Mouse (Mus musculus): ENCODE data around the gene Olfr166. TPM values are rescaled to one million over a fixed set of nuclear protein-coding genes. Genes with fewer than 3 reads are reported as not detected.
"Not testable (repeated sequence)": the region's sequence is repeated elsewhere in the genome, so short reads cannot be mapped to it uniquely, and the experiment has no call there.

Olfr166 gene
- not detected in 2 replicates for polyA plus RNA-seq (2012; ENCODE audit: insufficient read depth, low replicate concordance)

- Histone ChIP-seq H3K4me1 (no peaks in the 10 kb centered on the region), H3K4me3 (replicated peaks) (no peak within 1 kb of the TSS), H3K9me3 (peaks cover 14% of the 10 kb centered on the region), H3K27me3 (replicated peaks) (no peaks in the 10 kb centered on the region), H3K36me3 (replicated peaks; ENCODE audit: low read length) (no peaks in the 10 kb centered on the region)
- TF ChIP-seq GATA1 (IDR thresholded peaks at IDR 0.05; ENCODE audit: borderline replicate concordance, low read length) (no peak), FLI1 (IDR thresholded peaks at IDR 0.05; ENCODE audit: low read length) (no peak)
Observed at GRCm38 (mm10) chr16:19483394-19483793, at the start of gene Olfr166. Olfr166 (plus strand) TSS chr16:19483694.

- not testable (repeated sequence) for H3K9me3 ChIP-seq; H3K36me3 ChIP-seq (replicated peaks; ENCODE audit: low read length); H3K4me3 ChIP-seq (replicated peaks); H3K4me1 ChIP-seq; H3K27me3 ChIP-seq (replicated peaks)
Observed at GRCm38 (mm10) chr16:19458741-19459140, 24.8 kb upstream of the Olfr166 start.

- Histone ChIP-seq H3K36me3 (replicated peaks; ENCODE audit: low read length) (no peaks in the 10 kb centered on the region), H3K4me3 (replicated peaks) (no peak overlapping the region), H3K27me3 (replicated peaks) (no peaks in the 10 kb centered on the region), H3K4me1 (no peaks in the 10 kb centered on the region), H3K9me3 (no peaks in the 10 kb centered on the region)
- TF ChIP-seq GATA1 (IDR thresholded peaks at IDR 0.05; ENCODE audit: borderline replicate concordance, low read length) = no peak
- no peak for TF ChIP-seq FLI1 (IDR thresholded peaks at IDR 0.05; ENCODE audit: low read length)
Observed at GRCm38 (mm10) chr16:19464365-19464764, 19.1 kb upstream of the Olfr166 start.

GRCm38 (mm10) chr16:19522166-19522565 is 38.7 kb downstream of the Olfr166 start, which contains the start of gene Olfr167:
Olfr167 (minus strand) TSS chr16:19522266.
- Histone ChIP-seq H3K9me3 (no peaks in the 10 kb centered on the region), H3K27me3 (replicated peaks) (no peaks in the 10 kb centered on the region), H3K36me3 (replicated peaks; ENCODE audit: low read length) (no peaks in the 10 kb centered on the region), H3K4me1 (no peaks in the 10 kb centered on the region), H3K4me3 (replicated peaks) (no peak within 1 kb of the TSS)
- TF ChIP-seq GATA1 (IDR thresholded peaks at IDR 0.05; ENCODE audit: borderline replicate concordance, low read length) (no peak), FLI1 (IDR thresholded peaks at IDR 0.05; ENCODE audit: low read length) (no peak)

- no peak for TF ChIP-seq FLI1 (IDR thresholded peaks at IDR 0.05; ENCODE audit: low read length)
- TF ChIP-seq GATA1 (IDR thresholded peaks at IDR 0.05; ENCODE audit: borderline replicate concordance, low read length) = no peak
- Histone ChIP-seq H3K36me3 (replicated peaks; ENCODE audit: low read length) (no peaks in the 10 kb centered on the region), H3K27me3 (replicated peaks) (no peaks in the 10 kb centered on the region), H3K9me3 (0 out of 2 replicates have a peak, but pooled peaks cover 3% of the 10 kb centered on the region), H3K4me1 (no peaks in the 10 kb centered on the region), H3K4me3 (replicated peaks) (no peak within 1 kb of the TSS)
Observed at GRCm38 (mm10) chr16:19535455-19535854, 52.0 kb downstream of the Olfr166 start, which contains the start of gene Olfr168. Olfr168 (minus strand) TSS chr16:19535555.

Other genes starting within 250 kb of the Olfr166 start
- gene Olfr164, start 169.6 kb upstream of the Olfr166 start, polyA plus RNA-seq (2012; ENCODE audit: insufficient read depth, low replicate concordance) = not detected in 2 replicates
- gene Olfr165, start 60.6 kb upstream of the Olfr166 start, polyA plus RNA-seq (2012; ENCODE audit: insufficient read depth, low replicate concordance) = not detected in 2 replicates
- not detected in 2 replicates for gene Olfr167, start 38.6 kb downstream of the Olfr166 start, polyA plus RNA-seq (2012; ENCODE audit: insufficient read depth, low replicate concordance)
- not detected in 2 replicates for gene Olfr168, start 51.9 kb downstream of the Olfr166 start, polyA plus RNA-seq (2012; ENCODE audit: insufficient read depth, low replicate concordance)
- not detected in 2 replicates for gene Olfr169, start 88.1 kb downstream of the Olfr166 start, polyA plus RNA-seq (2012; ENCODE audit: insufficient read depth, low replicate concordance)
- gene Olfr170, start 128.2 kb downstream of the Olfr166 start, polyA plus RNA-seq (2012; ENCODE audit: insufficient read depth, low replicate concordance) = not detected in 2 replicates
- gene Olfr171, start 146.2 kb downstream of the Olfr166 start, polyA plus RNA-seq (2012; ENCODE audit: insufficient read depth, low replicate concordance) = not detected in 2 replicates
- not detected in 2 replicates for gene Lamp3, start 222.7 kb downstream of the Olfr166 start, polyA plus RNA-seq (2012; ENCODE audit: insufficient read depth, low replicate concordance)